Mouse (Mus musculus): ENCODE measurements around the gene Mbnl2.

Mbnl2 gene

GRCm38 (mm10) chr14:120274746-120275145, 723 bp upstream of the Mbnl2 start:
- DNase-seq (ENCODE audit: low read depth), result no peak

GRCm38 (mm10) chr14:120276343-120277080, 1.0 kb downstream of the Mbnl2 start:
- no peak for DNase-seq (ENCODE audit: low read depth)

- DNase-seq (ENCODE audit: low read depth), result no peak
Measured at GRCm38 (mm10) chr14:120277081-120277656, 1.7 kb downstream of the Mbnl2 start.

GRCm38 (mm10) chr14:120278290-120279244, 3.1 kb downstream of the Mbnl2 start:
- no peak for DNase-seq (ENCODE audit: low read depth)

GRCm38 (mm10) chr14:120280136-120280535, 4.7 kb downstream of the Mbnl2 start:
- no peak for DNase-seq (ENCODE audit: low read depth)

GRCm38 (mm10) chr14:120283787-120284186, 8.3 kb downstream of the Mbnl2 start:
- no peak for DNase-seq (ENCODE audit: low read depth)

GRCm38 (mm10) chr14:120284504-120284903, 9.0 kb downstream of the Mbnl2 start:
- no peak for DNase-seq (ENCODE audit: low read depth)

- no peak for DNase-seq (ENCODE audit: low read depth)
Measured at GRCm38 (mm10) chr14:120287121-120287986, 11.9 kb downstream of the Mbnl2 start.

- DNase-seq (ENCODE audit: low read depth), result no peak
Measured at GRCm38 (mm10) chr14:120287987-120288275, 12.5 kb downstream of the Mbnl2 start.

- DNase-seq (ENCODE audit: low read depth), result no peak
Measured at GRCm38 (mm10) chr14:120288378-120289002, 13.0 kb downstream of the Mbnl2 start.

GRCm38 (mm10) chr14:120289065-120289464, 13.6 kb downstream of the Mbnl2 start:
- no peak for DNase-seq (ENCODE audit: low read depth)

- no peak for DNase-seq (ENCODE audit: low read depth)
Measured at GRCm38 (mm10) chr14:120289528-120289927, 14.1 kb downstream of the Mbnl2 start.

GRCm38 (mm10) chr14:120291226-120291757, 15.8 kb downstream of the Mbnl2 start:
- no peak for DNase-seq (ENCODE audit: low read depth)

GRCm38 (mm10) chr14:120292133-120292532, 16.7 kb downstream of the Mbnl2 start:
- DNase-seq (ENCODE audit: low read depth), result no peak

- no peak for DNase-seq (ENCODE audit: low read depth)
Measured at GRCm38 (mm10) chr14:120292617-120293195, 17.2 kb downstream of the Mbnl2 start.

GRCm38 (mm10) chr14:120294480-120294879, 19.0 kb downstream of the Mbnl2 start:
- DNase-seq (ENCODE audit: low read depth), result no peak

- no peak for DNase-seq (ENCODE audit: low read depth)
Measured at GRCm38 (mm10) chr14:120295355-120296220, 20.1 kb downstream of the Mbnl2 start.

- no peak for DNase-seq (ENCODE audit: low read depth)
Measured at GRCm38 (mm10) chr14:120296231-120297006, 20.9 kb downstream of the Mbnl2 start.
